Mouse (Mus musculus) megakaryocyte-erythroid progenitor cell, adult 5-6 weeks (primary cell): ENCODE data around the gene Nudcd2. TPM values are rescaled to one million over a fixed set of nuclear protein-coding genes. Genes with fewer than 3 reads are reported as not detected.

Source experiments
- ATAC-seq: replicated peaks from 2 replicates; pipeline ENCODE4 v1.8.0; 2016; ENCODE audit warnings: mild to moderate bottlenecking, inconsistent platforms; ENCODE audit not compliant: severe bottlenecking, poor library complexity, low FRiP score, low TSS enrichment
- total RNA-seq, 2 experiments: library from RNA; stranded (forward) in 1 of 2; stranded (reverse) in 1 of 2; fragments of 200-1000, 215-1000 nt in 1 of 2; fragments of >200 nt in 1 of 2; fragmentation: Nextera tagmentation in 1 of 2; gene quantifications; 2 replicates each; pipeline ENCODE4 v1.2.3; 2014 to 2017

The Nudcd2 gene
- total RNA-seq (2014; fragmentation: Nextera tagmentation) (84.4 and 118 TPM in 2 replicates), total RNA-seq (2017) (142 and 236 TPM in 2 replicates)

DNA sequence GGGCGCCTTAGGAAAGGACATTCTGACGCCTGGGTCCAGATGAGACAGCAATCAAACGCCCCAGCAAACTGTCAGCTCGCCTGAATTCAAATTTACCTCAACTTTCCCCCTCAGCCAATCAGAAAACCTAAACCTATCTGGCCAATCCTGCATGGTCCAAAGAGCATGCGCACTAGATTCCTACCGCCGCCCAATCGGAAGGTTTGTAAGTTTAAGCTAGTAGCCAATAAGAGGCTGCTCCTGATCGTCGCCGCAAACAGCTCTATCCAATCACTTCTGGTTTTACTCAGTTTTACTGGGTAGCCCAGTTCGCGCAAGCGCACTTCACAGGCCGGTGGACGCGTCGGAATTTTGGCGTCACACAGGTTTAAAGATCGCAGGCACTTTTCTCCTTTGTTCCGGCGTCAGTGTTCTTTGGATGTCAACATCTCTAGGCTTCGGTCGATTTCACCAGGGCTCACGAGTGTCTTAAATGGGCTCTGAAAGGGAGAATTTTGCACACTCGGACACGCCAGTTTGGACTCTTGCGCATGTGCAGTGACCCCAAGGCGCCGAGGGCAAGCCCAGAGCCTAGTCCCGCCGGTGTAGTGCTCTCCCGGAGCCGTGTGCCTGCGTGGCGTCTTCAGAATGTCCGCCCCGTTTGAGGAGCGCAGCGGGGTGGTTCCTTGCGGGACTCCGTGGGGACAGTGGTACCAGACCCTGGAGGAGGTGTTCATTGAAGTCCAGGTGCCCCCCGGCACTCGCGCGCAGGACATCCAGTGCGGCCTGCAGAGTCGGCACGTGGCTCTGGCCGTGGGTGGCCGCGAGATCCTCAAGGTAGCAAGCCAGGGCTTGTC, at the start of gene Nudcd2, which contains the start of gene Hmmr:
Gene Nudcd2 (plus strand): TSS at position 329 of the 836 bp plus-strand sequence.
Gene Hmmr (minus strand): TSS at position 84 of the 836 bp plus-strand sequence.
- ATAC-seq = peak; percentile 91

GRCm38 (mm10) chr11:40690444-40691127, 42.9 kb upstream of the Nudcd2 start:
- peak; percentile 16; the same call in 1 of the 2 replicates for ATAC-seq

DNA sequence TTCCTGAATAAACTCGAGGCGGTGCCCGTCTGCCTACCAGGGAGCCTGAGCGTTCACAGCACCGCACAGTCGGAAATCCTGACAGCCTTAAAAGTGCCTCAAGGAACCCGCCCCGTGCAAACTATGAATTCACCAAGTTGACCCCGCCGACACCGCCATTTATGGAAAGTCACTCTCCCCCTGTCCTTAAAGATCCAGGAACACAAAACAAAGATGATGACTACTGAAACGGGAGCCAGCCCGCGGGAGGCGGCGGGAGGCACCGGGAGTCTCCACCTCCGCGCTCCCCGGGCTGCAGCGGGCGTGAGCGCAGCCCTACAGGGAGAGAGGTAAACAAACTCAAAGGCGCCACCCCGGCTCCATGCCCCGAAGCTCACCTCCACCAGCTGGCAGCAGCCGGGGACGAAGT, 41.4 kb upstream of the Nudcd2 start:
- no peak for ATAC-seq

- ATAC-seq = peak; percentile 78
These were observed 40.7 kb upstream of the Nudcd2 start for GRCm38 (mm10) chr11:40692511-40693365.

- peak; percentile 69 for ATAC-seq
These were observed 40.0 kb upstream of the Nudcd2 start for GRCm38 (mm10) chr11:40693366-40693951.

- peak; percentile 11; the same call in 1 of the 2 replicates for ATAC-seq
These were observed 39.0 kb upstream of the Nudcd2 start for GRCm38 (mm10) chr11:40694311-40695087.

GRCm38 (mm10) chr11:40695103-40695502, 38.4 kb upstream of the Nudcd2 start, which contains the start of gene Mat2b:
Gene Mat2b, minus strand, starts transcription at chr11:40695203.
- no peak for ATAC-seq

GRCm38 (mm10) chr11:40709899-40710298, 23.6 kb upstream of the Nudcd2 start:
- ATAC-seq = peak; percentile 63

DNA sequence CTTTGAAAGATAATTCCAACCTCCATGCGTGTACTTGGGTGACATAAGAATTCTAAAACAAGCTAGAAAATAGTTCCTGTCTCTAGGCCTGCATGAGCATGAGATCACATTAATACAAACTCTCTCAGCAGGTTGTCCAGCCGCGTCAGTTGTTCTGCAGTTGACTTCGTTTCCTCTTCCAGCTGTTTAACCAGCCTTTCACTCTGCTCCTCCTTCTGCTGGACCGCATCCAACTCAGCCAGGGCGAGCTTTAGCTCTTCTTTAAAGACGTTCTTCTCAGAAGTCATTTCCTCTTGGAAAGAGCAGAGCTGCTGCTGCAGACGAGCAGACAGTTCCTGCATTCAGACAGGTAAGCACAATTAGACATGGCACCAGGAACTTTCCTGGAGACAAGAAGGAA, 19.6 kb upstream of the Nudcd2 start:
- ATAC-seq = no peak

GRCm38 (mm10) chr11:40715524-40715923, 17.9 kb upstream of the Nudcd2 start:
- ATAC-seq = peak; percentile 71

DNA sequence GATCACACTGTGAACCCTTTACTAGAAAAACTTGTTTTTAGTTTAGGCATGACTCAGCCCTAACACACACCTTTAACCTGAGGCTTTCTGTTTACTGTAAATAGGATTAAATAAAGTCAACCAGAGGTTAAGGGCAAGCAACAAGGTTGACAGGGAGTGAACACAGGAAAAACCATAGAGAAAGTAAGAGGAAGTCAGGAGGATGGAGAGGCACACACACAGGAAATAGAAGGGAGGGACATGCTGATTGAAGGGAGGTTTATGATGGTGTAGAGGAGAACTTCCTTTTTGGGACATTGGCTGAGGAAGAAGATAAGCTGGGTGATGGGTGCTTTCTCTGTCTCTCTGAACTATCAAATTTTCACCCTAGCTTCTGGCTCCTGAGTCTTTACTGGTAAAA, 15.1 kb upstream of the Nudcd2 start:
- no peak for ATAC-seq

- peak; percentile 25 for ATAC-seq
These were observed 499 bp upstream of the Nudcd2 start for GRCm38 (mm10) chr11:40732997-40733338.

DNA sequence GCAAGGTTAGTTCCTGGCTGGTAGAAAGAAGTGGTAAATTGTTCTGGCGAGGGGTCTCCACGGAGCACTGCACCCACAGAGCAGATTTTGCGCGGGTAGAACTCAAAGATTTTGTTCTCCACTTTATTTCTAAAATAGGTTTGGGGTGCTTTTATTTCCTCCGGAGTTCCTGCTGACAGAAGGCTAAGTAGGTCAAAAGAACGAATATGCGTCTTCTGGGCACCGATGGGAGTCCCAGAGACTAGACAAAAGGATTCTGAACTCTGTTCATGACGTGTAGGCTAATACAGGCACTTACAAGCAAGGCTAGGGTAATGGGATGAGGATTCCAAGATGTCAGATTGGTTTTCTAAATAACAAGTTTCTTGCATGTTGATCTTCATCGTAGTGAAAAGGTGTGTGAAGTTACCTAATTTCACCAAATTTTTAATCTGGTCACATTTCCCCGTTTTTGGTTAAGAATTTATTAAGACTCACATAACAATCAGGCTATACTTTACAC, 835 bp downstream of the Nudcd2 start:
- no peak for ATAC-seq

GRCm38 (mm10) chr11:40737369-40737768, 3.9 kb downstream of the Nudcd2 start:
- no peak for ATAC-seq

DNA sequence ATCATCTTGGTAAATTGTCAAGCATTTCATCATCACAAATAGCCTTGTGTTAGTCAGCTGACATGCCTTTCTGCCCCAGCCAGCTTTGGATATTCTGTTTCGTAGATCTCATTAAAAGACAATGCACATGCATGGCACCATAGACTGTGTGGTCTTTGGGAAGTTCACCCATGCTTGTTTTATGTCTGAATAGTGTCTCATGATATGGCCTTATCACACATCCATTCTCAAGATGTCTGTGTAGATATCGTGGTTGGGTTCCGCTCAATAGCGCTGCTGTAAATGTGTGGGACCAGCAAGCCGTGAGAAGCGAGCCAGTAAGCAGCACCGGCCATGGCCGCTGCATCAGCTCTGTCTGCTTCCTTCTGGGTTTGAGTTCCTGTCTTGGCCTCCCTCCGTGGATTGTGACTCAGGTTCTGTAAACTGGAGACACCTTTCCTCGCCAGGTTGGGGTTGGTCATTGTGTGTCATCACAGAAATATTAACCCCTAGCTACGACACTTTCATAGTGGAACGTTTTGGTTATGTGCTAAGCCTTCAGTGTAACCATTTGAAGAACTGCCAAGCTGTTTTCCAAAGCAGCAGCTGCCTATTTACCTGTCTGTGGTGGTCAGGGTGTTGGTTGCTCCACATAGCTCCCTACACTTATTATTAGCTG, 8.3 kb downstream of the Nudcd2 start:
- ATAC-seq = no peak

DNA sequence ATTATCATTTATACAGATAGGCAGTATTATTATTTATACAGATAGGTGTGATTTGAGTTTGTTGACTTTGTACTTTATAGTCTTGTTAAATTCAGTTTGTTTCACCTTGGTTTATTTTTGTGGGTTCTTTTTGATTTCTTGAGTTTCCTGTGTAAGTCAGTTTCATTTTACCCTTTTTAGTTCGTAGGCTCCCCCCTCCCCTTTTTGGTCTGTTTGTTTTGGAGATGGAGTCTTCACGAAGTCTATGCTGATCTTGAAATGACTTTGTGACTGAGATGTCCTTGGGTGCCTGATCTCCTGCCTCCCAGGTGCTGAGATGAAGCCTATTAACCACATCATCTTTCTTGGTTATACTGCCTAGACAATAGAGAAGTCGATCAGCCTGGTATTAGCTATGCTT, 10.9 kb downstream of the Nudcd2 start:
- ATAC-seq = no peak

DNA sequence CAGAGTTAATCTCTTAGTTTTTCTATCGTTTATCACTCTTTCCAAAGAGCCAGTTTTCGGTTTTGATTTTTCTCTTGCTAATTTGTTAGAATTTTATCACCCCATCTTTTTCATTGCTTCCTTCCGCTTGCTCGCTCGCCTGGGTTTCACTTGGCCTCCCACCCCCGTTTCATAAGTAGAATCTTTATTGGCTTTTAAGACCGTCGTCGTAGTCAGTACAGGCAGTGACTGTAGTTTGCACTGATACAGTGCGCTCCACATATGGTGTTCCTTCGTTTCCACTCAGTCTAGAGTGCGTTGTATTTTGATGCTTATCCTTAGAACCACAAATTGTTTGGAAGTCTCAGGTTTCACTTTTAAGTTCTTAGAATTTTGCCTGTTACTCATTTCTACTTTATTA, 12.9 kb downstream of the Nudcd2 start:
- ATAC-seq = no peak

- ATAC-seq = no peak
These were observed 14.2 kb downstream of the Nudcd2 start for GRCm38 (mm10) chr11:40747716-40748115.
